Mouse (Mus musculus): ENCODE measurements at regions not wholly inside any gene's neighbourhood (a gene's known extent, or its start where the extent isn't known, plus 50 kb on each side); places are given as distances from the start of the nearest gene placed in this dataset.

DNA sequence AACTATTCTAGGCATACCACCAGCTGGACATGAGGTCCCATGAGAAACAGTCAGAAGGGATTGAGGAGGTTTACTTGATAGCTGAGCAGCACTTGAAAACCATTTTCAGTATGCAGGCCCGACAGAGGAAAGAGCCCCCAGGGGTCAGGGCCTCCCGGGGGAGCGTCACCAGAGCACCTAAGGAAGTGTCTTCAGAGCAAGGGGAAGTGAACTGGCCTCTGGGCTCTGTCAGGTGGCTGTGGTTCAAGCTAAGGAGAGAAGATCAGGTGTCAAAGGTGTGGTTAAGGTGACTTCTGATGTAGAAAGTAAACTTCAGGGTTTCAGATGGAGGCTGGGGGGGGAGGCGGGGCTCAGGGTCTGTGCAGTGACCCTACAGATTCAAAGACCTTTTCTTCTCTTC lies 57.3 kb downstream of the Bhlhe40 start:
- peak; percentile 6 to 23 for DNase-seq

DNA sequence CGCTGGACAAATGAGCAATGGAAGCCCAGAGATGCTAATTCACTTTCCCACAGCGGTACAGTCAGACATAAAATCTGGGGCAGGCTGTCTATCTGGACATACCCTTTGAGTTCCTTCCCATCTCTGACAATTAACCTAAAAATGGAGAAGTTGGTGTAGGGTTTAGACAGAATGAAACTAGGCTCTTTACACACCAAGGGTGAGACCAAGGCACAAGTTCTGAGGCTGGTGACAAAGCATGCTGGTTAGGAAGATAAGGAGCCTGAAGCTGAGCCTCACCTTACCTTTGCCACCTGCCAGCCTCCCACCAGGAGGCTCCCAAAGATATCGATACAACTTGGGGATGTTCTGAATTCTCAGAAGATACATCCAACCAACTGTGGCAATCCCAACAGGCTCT lies 58.5 kb downstream of the Bhlhe40 start:
- no peak for DNase-seq

DNA sequence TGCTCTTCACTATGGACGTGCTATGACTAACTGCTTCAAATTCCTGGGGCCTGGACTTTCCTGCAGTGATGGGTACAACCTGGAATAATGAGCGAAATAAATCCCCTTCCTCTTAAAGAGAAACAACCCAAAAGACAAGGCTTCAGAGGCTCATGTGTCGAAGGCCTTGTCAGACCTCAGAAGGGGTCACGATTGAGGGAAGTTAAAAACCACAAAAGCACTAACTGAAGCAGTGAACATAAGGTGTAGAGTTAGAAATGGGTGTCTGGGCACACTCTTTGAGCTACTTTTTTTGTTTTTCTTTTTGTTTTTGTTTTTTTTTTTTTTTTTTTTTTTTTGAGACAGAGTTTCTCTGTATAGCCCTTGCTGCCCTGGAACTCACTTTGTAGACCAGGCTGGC lies 59.5 kb downstream of the Bhlhe40 start:
- DNase-seq = no peak

DNA sequence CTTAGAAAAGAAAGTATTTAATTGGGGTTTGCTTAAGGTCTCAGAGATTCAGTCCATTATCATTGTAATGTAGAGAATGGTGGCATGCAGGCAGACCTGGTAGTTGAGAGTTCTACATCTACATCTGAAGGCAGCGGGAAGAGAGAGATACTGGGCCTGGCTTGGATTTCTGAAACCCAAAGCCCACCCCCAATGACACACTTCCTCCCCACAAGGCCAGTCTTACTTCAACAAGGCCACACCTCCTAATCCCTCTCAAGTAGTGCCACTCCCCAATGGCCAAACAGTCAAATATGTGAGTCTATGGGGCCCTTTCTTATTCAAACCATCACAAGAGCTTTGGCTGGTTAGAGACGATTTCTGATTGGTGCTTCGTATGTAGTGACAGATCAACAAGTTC lies 60.5 kb downstream of the Bhlhe40 start:
- DNase-seq = no peak

DNA sequence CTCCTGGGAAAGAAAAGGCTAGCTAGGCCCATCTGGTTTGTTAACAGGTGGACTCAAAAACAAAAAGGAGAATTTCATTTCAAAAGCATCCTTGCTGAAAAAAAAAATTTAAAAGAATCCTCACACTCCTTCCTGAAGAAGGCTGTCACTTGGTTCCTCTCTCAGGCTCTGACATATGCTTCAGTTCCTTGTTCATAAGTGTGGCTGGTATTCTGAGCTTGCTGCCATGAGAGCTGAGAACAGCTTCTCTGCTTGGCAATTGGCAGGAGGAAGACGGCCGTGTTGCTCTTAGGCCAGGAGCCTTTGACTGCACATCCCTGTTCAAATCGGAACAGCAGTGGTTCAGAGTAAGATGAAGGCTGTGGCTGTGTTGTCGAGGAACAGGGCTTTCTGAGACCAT lies 61.1 kb downstream of the Bhlhe40 start:
- DNase-seq = no peak

DNA sequence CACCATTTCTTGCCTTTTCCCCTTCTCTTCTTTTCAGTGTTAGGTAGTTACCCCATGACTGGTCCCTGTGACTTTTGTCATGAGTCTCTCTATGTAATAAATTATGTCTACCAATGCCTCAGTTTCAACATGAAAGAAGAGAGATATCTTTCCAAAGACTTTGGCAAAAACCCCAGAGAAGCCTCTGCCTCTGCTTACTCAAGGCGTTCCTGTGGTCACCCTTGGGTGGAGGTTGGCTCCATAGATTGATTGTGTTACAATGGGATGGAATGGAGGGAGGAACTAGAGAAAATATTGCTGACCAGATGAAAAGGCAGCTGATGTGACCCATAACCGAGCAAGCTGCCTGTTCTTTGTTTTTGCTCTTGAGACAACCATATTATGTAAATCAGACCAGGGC lies 59.7 kb upstream of the Arl8b start:
- DNase-seq = no peak

DNA sequence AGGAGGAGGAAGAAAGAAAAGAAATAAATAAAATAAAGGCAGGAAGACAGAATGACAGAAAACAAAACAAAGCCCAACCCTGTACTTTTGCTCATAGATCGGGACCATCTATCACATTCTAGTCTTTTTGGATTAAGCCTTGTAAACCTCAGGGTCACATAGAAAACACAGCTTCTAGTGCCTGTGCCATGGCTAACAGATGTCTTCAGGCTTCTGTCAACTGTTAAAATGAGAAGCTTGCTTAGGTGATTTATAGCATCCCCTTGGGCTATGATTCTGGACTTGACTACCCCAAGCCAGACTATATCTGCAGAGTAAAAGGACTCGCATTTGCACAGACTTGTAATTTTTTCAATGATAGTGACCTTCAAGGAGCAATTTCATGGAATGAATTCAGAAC lies 59.1 kb upstream of the Arl8b start:
- no peak for DNase-seq

DNA sequence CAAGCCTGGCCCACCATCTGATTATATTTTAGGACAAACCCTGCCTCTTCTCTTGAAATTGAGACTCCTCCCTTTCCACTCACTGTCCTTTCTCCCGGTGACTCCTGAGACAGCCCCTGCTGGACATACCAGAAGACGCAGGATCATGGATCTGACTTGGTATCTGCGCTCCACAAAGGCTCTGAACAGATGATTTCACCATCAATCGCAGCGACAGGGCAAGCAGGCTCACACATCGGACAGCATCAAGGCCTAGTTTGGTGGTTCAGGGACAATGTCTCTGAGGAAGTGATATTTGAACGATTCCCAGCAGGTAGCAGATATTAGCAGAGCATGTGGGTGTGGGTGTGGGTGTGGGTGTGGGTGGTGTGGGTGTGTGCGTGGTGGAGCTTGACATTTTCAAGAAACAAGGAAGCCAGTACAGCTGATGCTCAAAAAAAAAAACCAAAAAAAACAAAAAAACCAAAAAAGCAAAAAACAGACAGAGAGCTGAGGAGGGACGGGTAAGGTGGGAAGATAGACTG lies 51.7 kb upstream of the Arl8b start:
- DNase-seq = no peak
